Mouse (Mus musculus) ES-Bruce4 (cell line): ENCODE data around the gene Chrm5.

Experiments
- EP300 ChIP-seq: IDR thresholded peaks from 2 replicates; pipeline ENCODE4 v1.6.1; 2011; ENCODE audit warnings: low read depth, low read length; ENCODE audit not compliant: insufficient read depth
- POLR2A ChIP-seq: IDR thresholded peaks from one replicate; pipeline ENCODE4 v1.8.1; 2011; ENCODE audit warnings: low read length; ENCODE audit not compliant: insufficient read depth

- TF ChIP-seq POLR2A, result no peak
- TF ChIP-seq EP300, result no peak
These were observed 35.1 kb downstream of the Chrm5 start for GRCm38 (mm10) chr2:112445511-112445910.
